ENCODE assay signal across 12 mouse cellular contexts in the genomic region with DNA sequence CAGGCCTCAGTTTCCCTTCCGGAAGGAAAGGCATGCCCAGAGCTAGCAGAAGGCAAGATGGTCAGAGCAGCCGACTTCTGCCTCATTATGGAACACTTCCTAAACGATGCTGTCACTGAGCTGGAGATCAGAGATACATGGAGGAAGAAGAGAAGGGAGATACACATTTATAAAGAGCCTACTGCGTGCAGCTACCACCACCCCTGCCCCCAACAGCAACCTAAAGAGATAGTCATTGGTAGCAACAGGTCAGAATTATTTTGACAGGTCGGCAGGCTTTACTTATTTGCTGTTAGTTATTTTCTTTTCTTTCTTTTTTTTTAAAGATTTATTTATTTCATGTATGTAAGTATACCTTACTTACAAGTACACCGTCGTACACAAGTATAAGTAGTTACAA.
A peak's percentile ranks its signal among the peaks of the same experiment; 100 is the strongest.
DNase-seq lines count a peak whose midpoint lies in the region; ATAC-seq and TF ChIP-seq lines count a peak whose summit lies in the region.
"Had no signal": no experiment of that assay in that cellular context is flagged by ENCODE, and none has a peak within 500 bp of the region (broad histone marks: within the 10 kb centered on the region; RNA-seq: fewer than 3 reads in every experiment).

No protein-coding gene starts in this region.

- no peak overlapping the region for H3K9ac ChIP-seq in hindbrain, postnatal 0 days (replicated peaks; ENCODE audit: low read length)
- no peak overlapping the region for H3K9ac ChIP-seq in neural tube, embryonic 14.5 days (replicated peaks; ENCODE audit: low read depth, low read length)
- H3K9ac ChIP-seq: liver, embryonic 12.5 days had no signal

- H3K27me3 ChIP-seq in hindbrain, postnatal 0 days (ENCODE audit: insufficient read depth, low read length), result no peaks in the 10 kb centered on the region
- no peaks in the 10 kb centered on the region for H3K27me3 ChIP-seq in neural tube, embryonic 14.5 days (ENCODE audit: control insufficient read depth, insufficient read depth, low read length)
- H3K27me3 ChIP-seq: liver, embryonic 12.5 days had no signal

- peak overlapping the region; percentile 81 for H3K27ac ChIP-seq in gastrocnemius, adult 2 months
- H3K27ac ChIP-seq in layer of hippocampus, adult 2 months, result peak overlapping the region; percentile 36
- peak overlapping the region; percentile 80; the same call in 1 of the 2 replicates for H3K27ac ChIP-seq in hindbrain, postnatal 0 days
- H3K27ac ChIP-seq in neural tube, embryonic 14.5 days (ENCODE audit: low read depth, low read length), result peak overlapping the region; percentile 66; the same call in 1 of the 2 replicates
- H3K27ac ChIP-seq: liver, embryonic 12.5 days had no signal

- WGBS in hindbrain, postnatal 0 days, result 70% methylated on average over 7 of the region's 7 CpGs
- WGBS in neural tube, embryonic 14.5 days, result 92% methylated on average over 7 of the region's 7 CpGs

- intact Hi-C loops in gastrocnemius, adult 2 months (cut with DNase I), result no loop called here
- intact Hi-C loops in gastrocnemius, postnatal 36 days (cut with DNase I), result no loop called here

- no peak overlapping the region for H3K4me2 ChIP-seq in hindbrain, postnatal 0 days (ENCODE audit: low read depth, low read length)
- no peak overlapping the region for H3K4me2 ChIP-seq in neural tube, embryonic 14.5 days (ENCODE audit: low read depth, low read length)
- H3K4me2 ChIP-seq: liver, embryonic 12.5 days had no signal

- TF ChIP-seq CTCF in gastrocnemius, adult 2 months (IDR thresholded peaks at IDR 0.05), result no peak
- no peak for TF ChIP-seq CTCF in layer of hippocampus, adult 2 months (conservative IDR thresholded peaks at IDR 0.05)
- no peak for TF ChIP-seq CTCF in hindbrain, postnatal 0 days (IDR thresholded peaks at IDR 0.05; ENCODE audit: low read depth)

- ATAC-seq in hindbrain, postnatal 0 days, result no peak
- ATAC-seq in neural tube, embryonic 14.5 days (ENCODE audit: low read depth), result no peak
- no peak for ATAC-seq in granulocyte monocyte progenitor cell, adult 5-6 weeks (replicated peaks; ENCODE audit: poor library complexity, severe bottlenecking)
- ATAC-seq: liver, embryonic 12.5 days had no signal

- H3K36me3 ChIP-seq in hindbrain, postnatal 0 days (ENCODE audit: insufficient read depth, low read length), result no peaks in the 10 kb centered on the region
- H3K36me3 ChIP-seq in neural tube, embryonic 14.5 days (ENCODE audit: control insufficient read depth, insufficient read depth, low read length), result no peaks in the 10 kb centered on the region

- no peak for DNase-seq in gastrocnemius, adult 2 months
- DNase-seq in gastrocnemius, postnatal 36 days, result no peak
- DNase-seq in layer of hippocampus, adult 2 months (ENCODE audit: low spot score in 2 of 2), result no peak
- no peak for DNase-seq in layer of hippocampus, adult 18-20 months (ENCODE audit: low spot score in 2 of 2)
- DNase-seq in hindbrain, postnatal 0 days (ENCODE audit: low spot score), result no peak
- no peak for DNase-seq in right cerebral cortex, adult 18-20 months
- DNase-seq: lung, postnatal 36 days; thymus, adult 2 months had no signal

- H3K4me1 ChIP-seq in hindbrain, postnatal 0 days (ENCODE audit: insufficient read depth, low read length), result peaks cover 55% of the 10 kb centered on the region
- peaks cover 49% of the 10 kb centered on the region for H3K4me1 ChIP-seq in neural tube, embryonic 14.5 days (ENCODE audit: control insufficient read depth, insufficient read depth, low read length)

- no peak overlapping the region for H3K4me3 ChIP-seq in gastrocnemius, adult 2 months
- H3K4me3 ChIP-seq in layer of hippocampus, adult 2 months, result no peak overlapping the region
- no peak overlapping the region for H3K4me3 ChIP-seq in hindbrain, postnatal 0 days (ENCODE audit: low read length)
- no peak overlapping the region for H3K4me3 ChIP-seq in neural tube, embryonic 14.5 days (ENCODE audit: low read depth, low read length)
- H3K4me3 ChIP-seq: liver, embryonic 12.5 days; myocyte had no signal

- H3K9me3 ChIP-seq in hindbrain, postnatal 0 days (ENCODE audit: low read length), result no peaks in the 10 kb centered on the region
- no peaks in the 10 kb centered on the region for H3K9me3 ChIP-seq in neural tube, embryonic 14.5 days (ENCODE audit: control insufficient read depth, low read length)
- H3K9me3 ChIP-seq: liver, embryonic 12.5 days had no signal
